Mouse (Mus musculus) ES-Bruce4 (cell line): ENCODE measurements around the gene Agfg2. TPM values are rescaled to one million over a fixed set of nuclear protein-coding genes. Genes with fewer than 3 reads are reported as not detected.
"Not testable (repeated sequence)": the region's sequence is repeated elsewhere in the genome, so short reads cannot be mapped to it uniquely, and the experiment has no call there.

Source experiments
- H3K27ac ChIP-seq: 2 replicates; pipeline ENCODE4 v1.5.1; 2012; ENCODE audit warnings: low read length, inconsistent platforms; ENCODE audit not compliant: insufficient read depth
- H3K27me3 ChIP-seq: 2 replicates; pipeline ENCODE4 v1.6.1; 2012; ENCODE audit warnings: mild to moderate bottlenecking, low read length, inconsistent platforms; ENCODE audit not compliant: control insufficient read depth, poor library complexity, insufficient read depth, severe bottlenecking
- H3K36me3 ChIP-seq: 2 replicates; pipeline ENCODE4 v1.6.1; 2012; ENCODE audit warnings: inconsistent platforms, mild to moderate bottlenecking, low read length, moderate library complexity; ENCODE audit not compliant: control insufficient read depth, poor library complexity, insufficient read depth, severe bottlenecking
- H3K4me1 ChIP-seq: one replicate; pipeline ENCODE4 v1.8.1; 2011; ENCODE audit warnings: low read length; ENCODE audit not compliant: control insufficient read depth, insufficient read depth
- H3K4me3 ChIP-seq: 2 replicates; pipeline ENCODE4 v1.5.1; 2011; ENCODE audit warnings: low read depth, mild to moderate bottlenecking, low read length
- H3K9ac ChIP-seq: 2 replicates; pipeline ENCODE4 v1.6.1; 2012; ENCODE audit warnings: low read depth, mild to moderate bottlenecking, inconsistent platforms; ENCODE audit not compliant: poor library complexity, severe bottlenecking
- H3K9me3 ChIP-seq: replicated peaks from 2 replicates; pipeline ENCODE4 v1.6.1; 2012; ENCODE audit warnings: mild to moderate bottlenecking, low read length, inconsistent platforms; ENCODE audit not compliant: control insufficient read depth, poor library complexity, insufficient read depth, severe bottlenecking
- CTCF ChIP-seq: IDR thresholded peaks from one replicate; pipeline ENCODE4 v1.8.1; 2011; ENCODE audit warnings: low read depth, low read length
- EP300 ChIP-seq: IDR thresholded peaks from 2 replicates; pipeline ENCODE4 v1.6.1; 2011; ENCODE audit warnings: low read depth, low read length; ENCODE audit not compliant: insufficient read depth
- POLR2A ChIP-seq: IDR thresholded peaks from one replicate; pipeline ENCODE4 v1.8.1; 2011; ENCODE audit warnings: low read length; ENCODE audit not compliant: insufficient read depth
- polyA plus RNA-seq: library from polyadenylated mRNA; stranded (reverse); fragments of >200 nt; gene quantifications from 2 replicates; pipeline ENCODE4 v1.2.4, GENCODE M21; 2011; ENCODE audit warnings: low read depth; ENCODE audit not compliant: missing spikeins, insufficient read depth, insufficient read length

The Agfg2 gene
- polyA plus RNA-seq, 1 experiment, result 14.8 TPM

DNA sequence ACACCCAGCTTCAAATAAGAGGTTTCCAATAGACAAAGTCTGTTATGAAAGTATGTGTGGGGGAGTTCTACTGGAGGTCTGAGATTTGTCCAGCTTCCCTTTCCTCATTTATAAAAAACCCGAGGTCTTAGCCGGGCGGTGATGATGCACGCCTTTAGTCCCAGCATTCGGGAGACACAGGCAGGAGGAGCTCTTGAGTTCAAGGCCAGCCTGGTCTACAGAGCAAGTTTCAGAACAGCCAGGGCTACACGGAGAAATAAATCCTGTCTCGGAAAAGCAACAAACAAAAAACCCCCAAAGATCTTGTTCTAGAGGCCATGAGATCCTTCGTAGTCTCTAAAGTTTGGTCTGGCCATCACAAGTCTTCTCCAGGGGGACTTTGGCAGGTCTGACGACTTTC lies 56.5 kb downstream of the Agfg2 start:
- Histone ChIP-seq H3K4me3 (peak overlapping the region; percentile 84), H3K36me3 (no peaks in the 10 kb centered on the region), H3K4me1 (no peaks in the 10 kb centered on the region)

DNA sequence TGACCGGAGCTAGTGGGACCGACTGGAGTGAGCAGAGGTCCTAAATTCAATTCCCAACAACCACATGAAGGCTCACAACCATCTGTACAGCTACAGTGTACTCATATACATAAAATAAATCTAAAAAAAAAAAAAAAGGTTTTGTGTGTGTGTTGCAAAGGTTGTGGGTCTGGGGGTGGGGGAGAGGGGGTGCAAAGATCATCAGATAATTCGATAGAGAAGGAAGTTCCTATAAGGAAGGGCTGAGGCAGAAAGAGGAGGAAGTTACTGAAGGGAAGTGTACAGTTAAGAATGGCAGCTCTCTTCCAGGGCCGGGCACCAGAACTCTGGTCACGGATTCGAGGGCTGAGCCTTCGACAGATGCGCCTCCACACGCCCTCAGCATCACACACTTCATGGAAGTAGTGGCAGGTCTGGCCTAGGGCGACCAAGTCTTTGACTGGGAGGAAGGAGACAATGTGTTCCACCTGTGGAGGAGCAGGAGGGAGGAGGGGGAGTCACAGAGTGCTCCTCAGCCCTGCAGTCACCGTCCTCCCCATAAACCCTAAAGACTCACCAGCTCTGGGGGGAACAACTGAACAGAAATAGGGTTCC lies 60.5 kb downstream of the Agfg2 start:
- Histone ChIP-seq H3K4me1 (no peaks in the 10 kb centered on the region), H3K27ac (no peak overlapping the region), H3K27me3 (no peaks in the 10 kb centered on the region), H3K36me3 (no peaks in the 10 kb centered on the region), H3K4me3 (no peak overlapping the region), H3K9ac (no peak overlapping the region), H3K9me3 (no peaks in the 10 kb centered on the region)
- TF ChIP-seq POLR2A, result no peak
- no peak for TF ChIP-seq EP300
- TF ChIP-seq CTCF, result no peak

More for the DNA sequence above, 56.5 kb downstream of the Agfg2 start:
- Histone ChIP-seq H3K9ac (peak overlapping the region; percentile 66), H3K9me3 (no peaks in the 10 kb centered on the region), H3K27me3 (no peaks in the 10 kb centered on the region), H3K27ac (peak overlapping the region; percentile 76)
- no peak for TF ChIP-seq EP300
- no peak for TF ChIP-seq POLR2A
- TF ChIP-seq CTCF, result no peak

- H3K36me3 ChIP-seq, result no peaks in the 10 kb centered on the region
- H3K9ac ChIP-seq, result no peak overlapping the region
- H3K4me1 ChIP-seq, result peaks cover 3% of the 10 kb centered on the region
- H3K27ac ChIP-seq, result 0 out of 2 replicates have a peak overlapping the region, but pooled peaks have one; percentile 21
- H3K27me3 ChIP-seq, result no peaks in the 10 kb centered on the region
- H3K9me3 ChIP-seq, result no peaks in the 10 kb centered on the region
- no peak overlapping the region for H3K4me3 ChIP-seq
- TF ChIP-seq POLR2A (no peak), CTCF (no peak), EP300 (no peak)
Observed at GRCm38 (mm10) chr5:137615347-137615746, 69.2 kb downstream of the Agfg2 start.

- H3K4me1 ChIP-seq, H3K27me3 ChIP-seq, H3K4me3 ChIP-seq, H3K9me3 ChIP-seq, H3K36me3 ChIP-seq, H3K9ac ChIP-seq: not testable (repeated sequence)
- H3K27ac ChIP-seq, result 0 out of 2 replicates have a peak overlapping the region, but pooled peaks have one; percentile 40
Observed at GRCm38 (mm10) chr5:137614921-137615320, 69.6 kb downstream of the Agfg2 start.

- no peaks in the 10 kb centered on the region for H3K36me3 ChIP-seq
- H3K4me1 ChIP-seq, result peaks cover 7% of the 10 kb centered on the region
- H3K27ac ChIP-seq, result peak within 1 kb of the TSS; percentile 86
- H3K9ac ChIP-seq, result peak within 1 kb of the TSS; percentile 60
- H3K4me3 ChIP-seq, result peak within 1 kb of the TSS; percentile 7; the same call in 1 of the 2 replicates
- no peaks in the 10 kb centered on the region for H3K27me3 ChIP-seq
- H3K9me3 ChIP-seq, result no peaks in the 10 kb centered on the region
- TF ChIP-seq EP300, result peak; percentile 86
- no peak for TF ChIP-seq POLR2A
Observed at GRCm38 (mm10) chr5:137613550-137613949, 71.0 kb downstream of the Agfg2 start, which contains the start of gene Pcolce. Gene Pcolce (minus strand): TSS chr5:137613784.

- Histone ChIP-seq H3K9me3 (no peaks in the 10 kb centered on the region), H3K27ac (peak overlapping the region; percentile 86), H3K27me3 (no peaks in the 10 kb centered on the region), H3K36me3 (no peaks in the 10 kb centered on the region), H3K9ac (peak overlapping the region; percentile 60), H3K4me3 (no peak overlapping the region; the same call in 1 of the 2 replicates), H3K4me1 (peaks cover 7% of the 10 kb centered on the region)
- no peak for TF ChIP-seq POLR2A
- no peak for TF ChIP-seq EP300
Observed at GRCm38 (mm10) chr5:137613076-137613475, 71.5 kb downstream of the Agfg2 start.
